Mouse (Mus musculus) lung, embryonic 14.5 days (tissue): ENCODE results near the gene Nrxn3. TPM values are rescaled to one million over a fixed set of nuclear protein-coding genes. Genes with fewer than 3 reads are reported as not detected.

Experiments used
- ATAC-seq: fragments of 200-750 bp; cut with Nextera tagmentation; 2 replicates; pipeline ENCODE4 v1.8.0; 2017; ENCODE audit warnings: mild to moderate bottlenecking, moderate TSS enrichment, moderate library complexity; ENCODE audit not compliant: insufficient read depth
- DNase-seq: peaks from one replicate; pipeline ENCODE4 v3.0.0-alpha.2; 2015
- H3K27ac ChIP-seq: fragments of 300-500 bp; sonication (generic); 2 replicates; pipeline ENCODE4 v1.5.1; 2014; ENCODE audit warnings: low read depth, mild to moderate bottlenecking, moderate library complexity
- H3K27me3 ChIP-seq: fragments of 300-500 bp; sonication (generic); 2 replicates; pipeline ENCODE4 v1.6.1; 2014; ENCODE audit warnings: low read length, control low read depth; ENCODE audit not compliant: insufficient read depth
- H3K36me3 ChIP-seq: fragments of 300-500 bp; sonication (generic); 2 replicates; pipeline ENCODE4 v1.6.1; 2014; ENCODE audit warnings: control low read depth; ENCODE audit not compliant: insufficient read depth
- H3K4me1 ChIP-seq: fragments of 300-500 bp; sonication (generic); 2 replicates; pipeline ENCODE4 v1.6.1; 2014; ENCODE audit warnings: antibody characterized with exemption, control low read depth; ENCODE audit not compliant: insufficient read depth
- H3K4me2 ChIP-seq: fragments of 300-500 bp; sonication (generic); 2 replicates; pipeline ENCODE4 v1.6.1; 2014; ENCODE audit warnings: mild to moderate bottlenecking
- H3K4me3 ChIP-seq: fragments of 300-500 bp; sonication (generic); 2 replicates; pipeline ENCODE4 v1.5.1; 2014; ENCODE audit warnings: low read depth, low read length
- H3K9ac ChIP-seq: fragments of 300-500 bp; sonication (generic); 2 replicates; pipeline ENCODE4 v1.6.1; 2014
- H3K9me3 ChIP-seq: fragments of 300-500 bp; sonication (generic); 2 replicates; pipeline ENCODE4 v1.6.1; 2016; ENCODE audit warnings: low read depth, low read length, control low read depth
- CTCF ChIP-seq: IDR thresholded peaks from 2 replicates; pipeline ENCODE4 v1.5.1; 2016; ENCODE audit warnings: antibody characterized with exemption, low read depth
- WGBS: fragments of 180-500 bp; shearing (Covaris S2); extraction: QIAGEN DNeasy Blood & Tissue Kit; methylation state at CpG from one replicate; pipeline ENCODE4 v1.1.7; 2014; 5-methylcytosine and 5-hydroxymethylcytosine counted together
- polyA plus RNA-seq: library from polyadenylated mRNA; unstranded; fragments of >200 nt; fragmentation: Nextera tagmentation; extraction: Ambion mirVana; gene quantifications from 2 replicates; pipeline ENCODE4 v1.2.1, GENCODE M21; 2014

Nrxn3 gene
- polyA plus RNA-seq, 1 experiment from 2014 or later = 3.9 TPM

DNA sequence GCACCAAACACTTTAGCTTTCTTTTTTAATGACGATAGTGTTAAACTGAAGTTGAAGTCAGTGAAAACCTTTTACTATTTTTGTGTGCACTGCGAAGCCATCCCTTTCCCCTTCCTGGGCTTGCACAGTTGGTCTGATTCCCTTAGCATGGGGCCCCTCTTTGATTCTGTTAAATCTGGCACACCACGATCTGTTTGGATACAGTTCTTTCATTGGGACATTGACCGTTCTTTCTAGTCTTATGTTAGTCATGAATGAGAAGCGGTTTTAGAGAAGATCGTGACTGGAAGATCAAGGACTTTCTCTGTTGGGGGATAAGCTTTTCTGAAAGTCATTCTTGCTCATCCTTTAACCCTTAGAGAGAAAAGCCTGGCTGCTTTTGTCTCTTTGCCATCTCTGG is 118.7 kb downstream of the Nrxn3 start:
- no peaks in the 10 kb centered on the region for H3K36me3 ChIP-seq
- H3K27ac ChIP-seq = no peak overlapping the region
- no peak for TF ChIP-seq CTCF
- H3K27me3 ChIP-seq = no peaks in the 10 kb centered on the region
- no peaks in the 10 kb centered on the region for H3K9me3 ChIP-seq
- H3K4me3 ChIP-seq = no peak overlapping the region
- DNase-seq = no peak
- no peak for ATAC-seq
- H3K4me1 ChIP-seq = no peaks in the 10 kb centered on the region
- WGBS = 84% methylated on average over 6 of the region's 6 CpGs
- no peak overlapping the region for H3K4me2 ChIP-seq
- no peak overlapping the region for H3K9ac ChIP-seq

DNA sequence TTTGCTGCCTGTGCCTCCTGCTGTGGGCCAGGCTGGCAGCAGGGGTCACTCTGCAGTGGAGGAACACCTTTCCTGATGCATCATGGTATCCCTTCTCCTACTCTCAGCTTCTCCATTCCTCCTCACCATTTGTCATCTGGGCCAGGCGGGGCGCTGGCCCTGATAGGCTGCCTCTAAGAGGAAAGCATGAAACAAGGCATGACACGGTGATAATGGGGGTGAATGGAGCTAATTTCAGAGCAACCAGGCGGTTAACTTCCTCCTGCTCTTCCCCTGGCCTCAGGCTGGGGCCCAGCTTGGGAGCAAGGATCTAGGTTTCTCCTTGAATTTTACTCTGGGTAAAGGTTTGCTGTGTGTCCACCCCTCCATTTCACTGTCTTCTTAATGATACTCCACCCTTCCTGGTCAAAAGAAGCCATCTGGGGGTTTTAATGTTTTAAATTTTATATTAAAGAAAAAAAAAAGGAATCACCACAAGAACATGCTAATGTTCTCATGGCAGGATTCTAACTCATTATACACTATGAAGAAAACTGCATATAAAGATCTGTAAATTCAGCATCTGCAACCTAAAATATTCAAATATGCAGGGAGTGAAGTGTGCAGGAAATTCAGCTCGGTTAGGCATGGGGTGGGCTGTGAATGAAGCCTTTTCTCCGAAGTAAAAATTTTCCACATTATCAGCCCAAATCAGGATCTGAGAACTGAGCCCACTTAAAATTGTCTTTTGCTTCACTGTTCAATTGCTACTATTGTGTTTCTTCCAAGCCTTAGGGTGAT is 127.9 kb downstream of the Nrxn3 start:
- H3K4me3 ChIP-seq = no peak overlapping the region
- TF ChIP-seq CTCF = no peak
- H3K27ac ChIP-seq = no peak overlapping the region
- WGBS = 42% methylated on average over 6 of the region's 6 CpGs
- no peaks in the 10 kb centered on the region for H3K36me3 ChIP-seq
- H3K27me3 ChIP-seq = no peaks in the 10 kb centered on the region
- no peak overlapping the region for H3K4me2 ChIP-seq
- DNase-seq (no peak), ATAC-seq (no peak)
- no peak overlapping the region for H3K9ac ChIP-seq
- H3K9me3 ChIP-seq = no peaks in the 10 kb centered on the region
- no peaks in the 10 kb centered on the region for H3K4me1 ChIP-seq

DNA sequence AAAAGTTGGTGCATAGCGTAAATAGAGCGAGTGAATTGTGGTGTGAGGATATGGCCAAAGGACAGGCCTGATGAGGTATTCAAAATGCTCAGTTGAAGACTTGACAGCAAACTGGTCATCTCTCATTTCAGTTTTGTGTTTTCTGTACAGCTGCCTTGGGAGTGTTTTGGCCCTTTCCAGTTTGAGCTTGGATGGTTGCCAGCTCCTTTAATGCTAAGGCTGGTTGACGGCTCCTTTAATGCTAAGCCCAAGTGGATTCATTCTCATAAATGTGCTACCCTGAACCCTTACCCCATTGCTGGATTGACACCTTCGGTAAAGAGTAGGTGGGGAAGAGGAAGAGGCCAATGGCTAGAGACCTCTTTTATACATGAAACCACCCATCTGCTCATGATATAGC is 131.4 kb downstream of the Nrxn3 start:
- Histone ChIP-seq H3K4me3 (no peak overlapping the region), H3K27ac (no peak overlapping the region), H3K9ac (no peak overlapping the region), H3K9me3 (no peaks in the 10 kb centered on the region), H3K4me1 (no peaks in the 10 kb centered on the region), H3K4me2 (no peak overlapping the region), H3K27me3 (no peaks in the 10 kb centered on the region), H3K36me3 (no peaks in the 10 kb centered on the region)
- no peak for TF ChIP-seq CTCF
- no peak for ATAC-seq
- peak; percentile 77 for DNase-seq
- 54% methylated on average over 4 of the region's 4 CpGs for WGBS

DNA sequence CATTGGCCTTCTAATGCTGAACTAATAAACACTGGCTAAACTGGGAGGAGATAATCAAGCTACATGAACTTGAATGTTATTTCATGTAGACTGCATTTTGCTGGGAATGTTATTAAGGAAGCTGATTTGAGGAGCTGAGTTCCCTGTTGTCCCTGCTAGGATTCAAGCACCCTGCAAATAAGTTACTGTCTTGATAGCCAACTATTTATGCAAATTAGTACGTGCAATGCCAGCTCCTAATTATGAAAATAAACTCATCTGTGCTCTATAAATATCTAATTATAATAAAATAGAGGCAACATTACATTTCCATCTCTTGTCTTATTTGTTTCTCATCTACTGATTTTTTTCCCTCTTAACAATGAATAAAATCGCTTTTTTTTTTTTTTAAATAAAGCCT is 135.0 kb downstream of the Nrxn3 start:
- DNase-seq (no peak), ATAC-seq (no peak)
- Histone ChIP-seq H3K4me2 (no peak overlapping the region), H3K9me3 (no peaks in the 10 kb centered on the region), H3K4me1 (no peaks in the 10 kb centered on the region), H3K27me3 (no peaks in the 10 kb centered on the region), H3K36me3 (no peaks in the 10 kb centered on the region), H3K9ac (no peak overlapping the region), H3K27ac (no peak overlapping the region), H3K4me3 (no peak overlapping the region)
- WGBS = 77% methylated on average over 2 of the region's 2 CpGs
- TF ChIP-seq CTCF = no peak

DNA sequence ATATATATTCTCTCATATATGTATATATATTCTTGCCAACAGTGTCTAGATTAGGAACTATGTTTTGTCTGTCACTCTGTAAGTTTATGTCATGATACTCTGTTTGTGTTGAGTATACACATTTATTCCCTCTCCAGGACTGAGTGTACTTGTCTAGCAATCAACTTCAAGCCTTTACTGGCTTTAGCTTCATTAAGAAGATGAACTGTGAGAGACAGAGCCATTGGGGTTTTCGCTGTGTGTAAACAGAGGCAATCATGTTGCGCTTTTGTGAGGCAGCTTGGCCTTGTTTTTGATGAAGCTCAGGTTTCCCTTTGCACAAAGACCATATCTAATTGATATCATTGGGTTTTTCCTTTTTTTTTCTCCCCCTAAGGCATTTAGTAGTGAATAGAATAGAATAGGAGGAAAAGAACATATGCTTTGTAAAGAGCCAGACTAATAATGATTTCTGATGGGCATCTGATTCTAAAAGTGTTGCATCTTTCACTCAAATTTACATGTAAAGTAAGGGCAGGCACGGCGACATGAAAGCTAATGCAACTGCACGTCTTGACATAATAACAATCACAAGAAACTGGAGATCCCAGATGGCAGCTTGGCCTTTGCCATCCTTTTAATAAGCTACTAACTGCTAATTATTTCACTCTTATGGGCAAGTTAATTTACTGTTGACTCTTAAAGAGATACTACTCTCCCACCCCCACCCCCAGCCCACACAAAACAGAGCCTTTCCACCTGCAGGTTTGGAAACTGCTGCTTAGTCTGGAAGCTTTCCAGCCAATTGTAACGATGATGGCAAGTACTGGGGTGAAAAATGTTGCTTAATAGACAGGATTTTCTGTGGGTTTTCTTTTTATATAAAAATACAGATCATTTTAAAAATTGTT is 137.0 kb downstream of the Nrxn3 start:
- no peak for DNase-seq
- H3K27ac ChIP-seq = no peak overlapping the region
- no peak overlapping the region for H3K9ac ChIP-seq
- H3K27me3 ChIP-seq = no peaks in the 10 kb centered on the region
- H3K4me1 ChIP-seq = no peaks in the 10 kb centered on the region
- ATAC-seq = no peak
- TF ChIP-seq CTCF = no peak
- no peaks in the 10 kb centered on the region for H3K9me3 ChIP-seq
- H3K4me2 ChIP-seq = no peak overlapping the region
- H3K36me3 ChIP-seq = no peaks in the 10 kb centered on the region
- no peak overlapping the region for H3K4me3 ChIP-seq
- 77% methylated on average over 6 of the region's 6 CpGs for WGBS

DNA sequence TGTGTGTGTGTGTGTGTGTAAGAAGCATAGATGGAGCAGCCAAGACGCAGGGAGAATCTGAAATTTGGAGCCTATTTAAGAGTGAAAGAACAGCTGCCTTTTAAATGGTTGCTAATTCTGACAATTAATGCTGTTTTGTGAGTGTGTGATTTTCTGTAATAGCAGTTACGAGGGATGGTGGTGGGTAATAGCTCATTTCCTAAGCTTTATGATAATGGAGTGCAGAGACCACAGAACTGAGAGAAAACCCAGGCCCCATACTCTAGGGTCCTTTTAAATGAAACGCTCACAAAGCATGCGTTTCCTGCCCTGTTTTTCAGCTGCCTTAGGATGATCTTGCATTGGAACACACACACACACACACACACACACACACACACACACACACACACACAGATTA is 137.7 kb downstream of the Nrxn3 start:
- Histone ChIP-seq H3K4me3 (no peak overlapping the region), H3K9me3 (no peaks in the 10 kb centered on the region), H3K4me2 (no peak overlapping the region), H3K4me1 (no peaks in the 10 kb centered on the region), H3K27me3 (no peaks in the 10 kb centered on the region), H3K9ac (no peak overlapping the region), H3K27ac (no peak overlapping the region), H3K36me3 (no peaks in the 10 kb centered on the region)
- DNase-seq (no peak), ATAC-seq (no peak)
- no peak for TF ChIP-seq CTCF
- whole genome bisulfite sequencing = 46% methylated on average over 4 of the region's 4 CpGs

DNA sequence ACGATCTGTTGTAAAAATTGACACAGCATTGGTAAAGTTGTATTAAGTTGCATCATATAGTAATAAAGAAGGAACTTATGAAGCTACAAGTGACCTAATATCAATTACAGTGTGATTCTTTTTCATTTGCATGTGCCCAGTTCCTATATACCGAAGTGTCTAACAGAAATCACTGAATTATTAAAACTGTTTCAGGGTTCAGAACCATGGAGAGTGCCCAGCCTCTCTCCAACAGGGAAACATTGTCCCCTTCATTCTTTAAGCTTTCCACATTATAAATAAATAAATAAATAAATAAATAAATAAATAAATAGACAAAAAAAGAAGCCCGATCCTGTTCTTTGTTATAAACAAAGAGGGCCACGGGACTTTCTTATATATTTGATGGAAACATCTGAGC is 140.4 kb downstream of the Nrxn3 start:
- H3K36me3 ChIP-seq = no peaks in the 10 kb centered on the region
- H3K27ac ChIP-seq = no peak overlapping the region
- H3K4me3 ChIP-seq = no peak overlapping the region
- no peaks in the 10 kb centered on the region for H3K9me3 ChIP-seq
- H3K27me3 ChIP-seq = no peaks in the 10 kb centered on the region
- H3K4me2 ChIP-seq = no peak overlapping the region
- WGBS = 60% methylated on average over 4 of the region's 4 CpGs
- no peak for TF ChIP-seq CTCF
- H3K4me1 ChIP-seq = no peaks in the 10 kb centered on the region
- ATAC-seq (no peak), DNase-seq (peak; percentile 80)
- no peak overlapping the region for H3K9ac ChIP-seq
